Mouse (Mus musculus) kidney, embryonic 16.5 days (tissue): ENCODE measurements around the gene Pla2g10. TPM values are rescaled to one million over a fixed set of nuclear protein-coding genes. Genes with fewer than 3 reads are reported as not detected.

Experiments
- ATAC-seq: fragments of 200-750 bp; cut with Nextera tagmentation; 2 replicates; pipeline ENCODE4 v1.8.0; 2017; ENCODE audit warnings: moderate TSS enrichment; ENCODE audit not compliant: low FRiP score, low TSS enrichment
- H3K27ac ChIP-seq: fragments of 300-500 bp; sonication (generic); 2 replicates; pipeline ENCODE4 v1.5.1; 2014; ENCODE audit warnings: low read length
- H3K27me3 ChIP-seq: fragments of 300-500 bp; sonication (generic); 2 replicates; pipeline ENCODE4 v1.6.1; 2014; ENCODE audit warnings: low read length, control low read depth, mixed read lengths; ENCODE audit not compliant: insufficient read depth
- H3K36me3 ChIP-seq: fragments of 300-500 bp; sonication (generic); 2 replicates; pipeline ENCODE4 v1.6.1; 2014; ENCODE audit warnings: low read length, control low read depth, mixed read lengths; ENCODE audit not compliant: insufficient read depth
- H3K4me1 ChIP-seq: fragments of 300-500 bp; sonication (generic); 2 replicates; pipeline ENCODE4 v1.6.1; 2014; ENCODE audit warnings: low read length, control low read depth, mixed read lengths; ENCODE audit not compliant: insufficient read depth
- H3K4me2 ChIP-seq: fragments of 300-500 bp; sonication (generic); replicated peaks from 2 replicates; pipeline ENCODE4 v1.6.1; 2014; ENCODE audit warnings: low read depth, low read length
- H3K4me3 ChIP-seq: fragments of 300-500 bp; sonication (generic); 2 replicates; pipeline ENCODE4 v1.5.1; 2014; ENCODE audit warnings: mild to moderate bottlenecking, low read length
- H3K9ac ChIP-seq: fragments of 300-500 bp; sonication (generic); replicated peaks from 2 replicates; pipeline ENCODE4 v1.6.1; 2014; ENCODE audit warnings: low read length
- H3K9me3 ChIP-seq: fragments of 300-500 bp; sonication (generic); 2 replicates; pipeline ENCODE4 v1.6.1; 2016; ENCODE audit warnings: low read length, control low read depth
- WGBS: fragments of 180-500 bp; shearing (Covaris S2); extraction: QIAGEN DNeasy Blood & Tissue Kit; methylation state at CpG from one replicate; pipeline ENCODE4 v1.1.7; 2014; 5-methylcytosine and 5-hydroxymethylcytosine counted together
- polyA plus RNA-seq: library from polyadenylated mRNA; unstranded; fragments of >200 nt; fragmentation: Nextera tagmentation; extraction: Ambion mirVana; gene quantifications from 2 replicates; pipeline ENCODE4 v1.2.1, GENCODE M21; 2015

The Pla2g10 gene
- polyA plus RNA-seq, 1 experiment from 2014 or later = 0.35 TPM

DNA sequence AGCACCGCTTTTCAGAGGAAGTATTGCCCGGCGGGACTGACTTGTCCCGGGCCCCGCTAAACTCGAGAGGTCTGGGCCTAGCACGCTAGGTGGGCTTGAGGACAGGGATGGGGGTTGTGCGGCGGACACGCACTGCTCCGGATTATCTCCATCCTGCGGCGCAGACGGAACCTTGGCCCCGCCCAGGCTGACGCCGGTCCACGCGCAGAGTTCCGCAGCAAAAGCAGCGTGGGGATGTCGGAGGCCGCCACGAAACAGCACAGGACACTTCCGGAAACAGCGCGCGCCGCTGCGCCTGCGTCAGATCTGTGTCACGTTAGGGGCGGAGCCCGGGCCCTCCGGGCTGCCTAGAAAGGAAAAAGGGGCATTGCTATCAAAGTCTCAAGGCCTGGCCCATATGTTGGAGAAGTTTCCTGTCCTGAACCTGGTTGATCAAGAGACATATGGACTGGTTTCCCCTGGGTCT is 62.9 kb downstream of the Pla2g10 start, which contains the start of gene Parn:
Parn (minus strand) TSS at position 293 of the 466 bp plus-strand sequence.
- Histone ChIP-seq H3K4me3 (peak within 1 kb of the TSS; percentile 71), H3K27me3 (no peaks in the 10 kb centered on the region), H3K4me2 (peak within 1 kb of the TSS; percentile 77), H3K9me3 (no peaks in the 10 kb centered on the region), H3K36me3 (peaks cover 14% of the 10 kb centered on the region), H3K4me1 (peaks cover 12% of the 10 kb centered on the region), H3K9ac (peak within 1 kb of the TSS; percentile 83), H3K27ac (peak within 1 kb of the TSS; percentile 72)
- WGBS = under 1% methylated on average over 35 of the region's 35 CpGs
- ATAC-seq = peak; percentile 88

Other genes with a start within 250 kb of the Pla2g10 start
- 48.3 and 49.1 TPM in 2 replicates for gene Parn, start 62.8 kb downstream of the Pla2g10 start, polyA plus RNA-seq
- 53.7 and 58.0 TPM in 2 replicates for gene Bfar, start 59.1 kb downstream of the Pla2g10 start, polyA plus RNA-seq
- 4.9 and 5.9 TPM in 2 replicates for gene 3110001I22Rik, start 59.1 kb downstream of the Pla2g10 start, polyA plus RNA-seq
- 63.8 and 69.8 TPM in 2 replicates for gene Rrn3, start 49.7 kb upstream of the Pla2g10 start, polyA plus RNA-seq
- gene Ntan1, start 87.9 kb upstream of the Pla2g10 start, polyA plus RNA-seq = 157 and 159 TPM in 2 replicates
- 87.7 and 88.5 TPM in 2 replicates for gene Pdxdc1, start 172.1 kb upstream of the Pla2g10 start, polyA plus RNA-seq
- 9.5 and 12.4 TPM in 2 replicates for gene Mpv17l, start 172.2 kb upstream of the Pla2g10 start, polyA plus RNA-seq